Mouse (Mus musculus) CH12.LX (cell line): Measurements from ENCODE around the gene Clec3a. TPM values are rescaled to one million over a fixed set of nuclear protein-coding genes. Genes with fewer than 3 reads are reported as not detected.

ENCODE experiments used
- DNase-seq: peaks from one replicate; pipeline ENCODE4 v3.0.0-alpha.2; 2013; ENCODE audit errors: extremely low read depth
- H3K27ac ChIP-seq: 2 replicates; pipeline ENCODE4 v1.5.1; 2012; ENCODE audit warnings: low read depth, mild to moderate bottlenecking, control low read depth, moderate library complexity; ENCODE audit not compliant: insufficient read depth
- H3K27me3 ChIP-seq: replicated peaks from 2 replicates; pipeline ENCODE3; 2012; ENCODE audit warnings: inconsistent platforms
- H3K36me3 ChIP-seq, 2 experiments: replicated peaks in 1 of 2; 2 replicates each; pipeline versions ENCODE3 to v1.6.1; 2012; ENCODE audit warnings: inconsistent platforms in 1 of 2, low read length in 1 of 2, mild to moderate bottlenecking in 1 of 2, mixed read lengths in 1 of 2, moderate library complexity in 1 of 2; ENCODE audit not compliant: control insufficient read depth in 1 of 2, insufficient read depth in 1 of 2
- H3K4me1 ChIP-seq, 2 experiments: 2 replicates each; pipeline ENCODE4 v1.6.1; 2012; ENCODE audit warnings: inconsistent platforms in 1 of 2, moderate library complexity in 1 of 2; ENCODE audit not compliant: insufficient read depth in 2 of 2, control insufficient read depth in 1 of 2
- H3K4me2 ChIP-seq: 2 replicates; pipeline ENCODE4 v1.6.1; 2012; ENCODE audit warnings: low read depth, mild to moderate bottlenecking, control low read depth; ENCODE audit not compliant: poor library complexity, insufficient read depth, severe bottlenecking
- H3K4me3 ChIP-seq, 3 experiments: fragments of 150-350 bp in 1 of 3; sonication (generic) in 1 of 3; replicated peaks in 1 of 3; 2 replicates each; pipeline versions ENCODE3 to v1.5.1; 2011 to 2012; ENCODE audit warnings: low read depth in 2 of 3, low read length in 2 of 3, mild to moderate bottlenecking in 2 of 3, moderate library complexity in 2 of 3, control low read depth in 1 of 3, improper control_type of control experiment in 1 of 3, inconsistent platforms in 1 of 3, mixed read lengths in 1 of 3; ENCODE audit not compliant: poor library complexity in 1 of 3
- H3K79me2 ChIP-seq: replicated peaks from 2 replicates; pipeline ENCODE4 v1.6.1; 2012; ENCODE audit warnings: mild to moderate bottlenecking, moderate library complexity; ENCODE audit not compliant: control insufficient read depth, poor library complexity, insufficient read depth, severe bottlenecking; ENCODE audit errors: extremely low read depth
- H3K9ac ChIP-seq: 2 replicates; pipeline ENCODE4 v1.6.1; 2012; ENCODE audit warnings: low read depth, mild to moderate bottlenecking, control low read depth, moderate library complexity; ENCODE audit not compliant: insufficient read depth
- H3K9me3 ChIP-seq: replicated peaks from 2 replicates; pipeline ENCODE3; 2012; ENCODE audit warnings: low read length, inconsistent platforms, mixed read lengths
- BHLHE40 ChIP-seq: IDR thresholded peaks from 2 replicates; pipeline ENCODE4 v1.6.1; 2011; ENCODE audit warnings: mild to moderate bottlenecking, low read depth, low read length, improper control_type of control experiment
- CHD1 ChIP-seq: IDR thresholded peaks from 2 replicates; pipeline ENCODE4 v1.6.1; 2012; ENCODE audit warnings: low read depth, low read length, improper control_type of control experiment, inconsistent platforms
- CHD2 ChIP-seq: IDR thresholded peaks from 2 replicates; pipeline ENCODE4 v1.6.1; 2011; ENCODE audit warnings: low read length, improper control_type of control experiment
- CTCF ChIP-seq, 2 experiments: IDR thresholded peaks in 1 of 2; conservative IDR thresholded peaks in 1 of 2; 2 replicates each; pipeline ENCODE4 v1.5.1; 2011 to 2012; ENCODE audit warnings: low read depth in 2 of 2, low read length in 2 of 2, improper control_type of control experiment in 1 of 2, inconsistent platforms in 1 of 2, mild to moderate bottlenecking in 1 of 2, moderate library complexity in 1 of 2
- ELF1 ChIP-seq: IDR thresholded peaks from 2 replicates; pipeline ENCODE4 v1.6.1; 2014; ENCODE audit warnings: low read depth, mild to moderate bottlenecking, inconsistent platforms, low read length, improper control_type of control experiment
- JUND ChIP-seq: conservative IDR thresholded peaks from 2 replicates; pipeline ENCODE4 v1.6.1; 2011; ENCODE audit warnings: low read depth, low read length, improper control_type of control experiment
- KAT2A ChIP-seq: IDR thresholded peaks from 2 replicates; pipeline ENCODE4 v1.6.1; 2012; ENCODE audit warnings: low read length, improper control_type of control experiment, inconsistent platforms; ENCODE audit not compliant: insufficient replicate concordance
- MAX ChIP-seq: IDR thresholded peaks from 2 replicates; pipeline ENCODE4 v1.6.1; 2011; ENCODE audit warnings: low read length, improper control_type of control experiment
- MAZ ChIP-seq: IDR thresholded peaks from 2 replicates; pipeline ENCODE4 v1.6.1; 2012; ENCODE audit warnings: low read depth, mild to moderate bottlenecking, inconsistent platforms, low read length, improper control_type of control experiment, moderate library complexity
- MEF2A ChIP-seq: IDR thresholded peaks from 2 replicates; pipeline ENCODE4 v1.6.1; 2014; ENCODE audit warnings: low read depth, mild to moderate bottlenecking, inconsistent platforms, low read length, improper control_type of control experiment, borderline replicate concordance
- MYC ChIP-seq: IDR thresholded peaks from 2 replicates; pipeline ENCODE4 v1.6.1; 2011; ENCODE audit warnings: low read depth, mild to moderate bottlenecking, improper control_type of control experiment, low read length
- NELFE ChIP-seq: IDR thresholded peaks from 2 replicates; pipeline ENCODE4 v1.6.1; 2011; ENCODE audit warnings: low read depth, low read length, improper control_type of control experiment
- NRF1 ChIP-seq: IDR thresholded peaks from 2 replicates; pipeline ENCODE4 v1.6.1; 2014; ENCODE audit warnings: low read depth, mild to moderate bottlenecking, inconsistent platforms, low read length, improper control_type of control experiment, moderate library complexity
- PAX5 ChIP-seq: IDR thresholded peaks from 2 replicates; pipeline ENCODE4 v1.6.1; 2012; ENCODE audit warnings: low read length, inconsistent platforms, mixed read lengths
- POLR2A ChIP-seq: IDR thresholded peaks from 2 replicates; pipeline ENCODE4 v1.6.1; 2011; ENCODE audit warnings: low read depth, mild to moderate bottlenecking, improper control_type of control experiment, low read length
- SIN3A ChIP-seq: IDR thresholded peaks from 2 replicates; pipeline ENCODE4 v1.6.1; 2012; ENCODE audit warnings: low read length, improper control_type of control experiment, inconsistent platforms
- SMC3 ChIP-seq: IDR thresholded peaks from 2 replicates; pipeline ENCODE4 v1.6.1; 2011; ENCODE audit warnings: low read depth, low read length, improper control_type of control experiment
- TCF12 ChIP-seq: IDR thresholded peaks from 2 replicates; pipeline ENCODE4 v1.6.1; 2014; ENCODE audit warnings: low read depth, mild to moderate bottlenecking, inconsistent platforms, low read length, improper control_type of control experiment
- USF1 ChIP-seq: IDR thresholded peaks from 2 replicates; pipeline ENCODE4 v1.6.1; 2014; ENCODE audit warnings: low read depth, mild to moderate bottlenecking, inconsistent platforms, low read length, improper control_type of control experiment
- dilution Hi-C: fragments of 300-500 bp; cut with MboI; formaldehyde crosslinking; loops from 2 replicates; pipeline ENCODE4 v1.14.3; 2020; ENCODE audit warnings: low sequenced_read_pairs; ENCODE audit not compliant: extremely low pct_unique_long_range_greater_than_20kb, extremely low pct_ligation_motif_present
- in situ Hi-C: fragments of 300-500 bp; cut with MboI; formaldehyde crosslinking; loops from 3 replicates; pipeline ENCODE4 v1.14.3; 2019; ENCODE audit warnings: low sequenced_read_pairs, low pct_ligation_motif_present, low pct_unique_long_range_greater_than_20kb, mixed read lengths
- polyA plus RNA-seq: library from polyadenylated mRNA; unstranded; fragments of >175 nt; gene quantifications from 2 replicates; pipeline ENCODE4 v1.2.1, GENCODE M21; 2012; ENCODE audit warnings: low read depth; ENCODE audit not compliant: insufficient read length
- total RNA-seq, 2 experiments: library from RNA; depleted of rRNA; stranded (reverse); fragments of 300-350 nt in 1 of 2; fragments of >200 nt in 1 of 2; gene quantifications; 2 replicates each; pipeline ENCODE4 v1.2.3; 2012 to 2014

Clec3a gene
- total and polyA plus RNA-seq, 3 experiments = not detected

- no peaks in the 10 kb centered on the region for H3K4me1 ChIP-seq
- H3K4me2 ChIP-seq = no peak overlapping the region
- H3K9me3 ChIP-seq = peaks cover 5% of the 10 kb centered on the region
- no peaks in the 10 kb centered on the region for H3K27me3 ChIP-seq
- in situ Hi-C loops (loop anchor here (25.0 kb wide), 1 partner anchor 1969 kb away; no protein-coding TSS in a partner anchor), dilution Hi-C loops (no loop called here)
- no peaks in the 10 kb centered on the region for H3K79me2 ChIP-seq
- H3K27ac ChIP-seq = no peak overlapping the region
- H3K4me3 ChIP-seq = no peak overlapping the region
- no peak overlapping the region for H3K9ac ChIP-seq
- DNase-seq = no peak
- peaks cover 5 to 58% of the 10 kb centered on the region in 2 experiments for H3K36me3 ChIP-seq
- TF ChIP-seq MYC (no peak), POLR2A (no peak), ELF1 (no peak), NELFE (no peak), USF1 (no peak), NRF1 (no peak), TCF12 (no peak), SMC3 (no peak), KAT2A (no peak), JUND (no peak), MEF2A (no peak), CHD2 (no peak), BHLHE40 (no peak), MAZ (no peak), CHD1 (no peak)
Measured at GRCm38 (mm10) chr8:114468526-114469207, 50.8 kb downstream of the Clec3a start.

- Histone ChIP-seq H3K27me3 (no peaks in the 10 kb centered on the region), H3K4me3 (no peak overlapping the region), H3K79me2 (no peaks in the 10 kb centered on the region), H3K4me1 (no peaks in the 10 kb centered on the region), H3K9ac (no peak overlapping the region), H3K9me3 (peaks cover 5% of the 10 kb centered on the region), H3K4me2 (no peak overlapping the region), H3K27ac (no peak overlapping the region), H3K36me3 (peaks cover 5 to 62% of the 10 kb centered on the region in 2 experiments)
- in situ Hi-C loops = loop anchor here (25.0 kb wide), 1 partner anchor 1968 kb away; no protein-coding TSS in a partner anchor
- no peak for DNase-seq
- dilution Hi-C loops = no loop called here
- TF ChIP-seq PAX5 (no peak), CTCF (conservative IDR thresholded peaks at IDR 0.05 in 1 of 2, IDR thresholded peaks at IDR 0.05 in 1 of 2; ENCODE audit: low read depth in 2 of 2, low read length in 2 of 2) (peak in 1 of 2 experiments; percentile 13; a peak in 1 of 4 replicates), SIN3A (no peak), MAX (no peak)
Measured at GRCm38 (mm10) chr8:114469208-114469590, 51.3 kb downstream of the Clec3a start.
